Mouse (Mus musculus) kidney, postnatal 36 days (tissue): ENCODE measurements around the gene Lgalsl.

Source experiments
- DNase-seq, 2 experiments: peaks; one replicate each; pipeline ENCODE4 v3.0.0; 2021 to 2022; ENCODE audit warnings: mixed read lengths in 2 of 2

The Lgalsl gene

GRCm38 (mm10) chr11:20780312-20780711 lies 50.5 kb downstream of the Lgalsl start:
- DNase-seq = no peak

- no peak for DNase-seq
These were observed 51.8 kb downstream of the Lgalsl start for GRCm38 (mm10) chr11:20778861-20779563.

- no peak for DNase-seq
These were observed 52.6 kb downstream of the Lgalsl start for GRCm38 (mm10) chr11:20778298-20778697.

- DNase-seq = no peak
These were observed 54.2 kb downstream of the Lgalsl start for GRCm38 (mm10) chr11:20776668-20777067.
